Mouse (Mus musculus) cerebellum, postnatal 10 days (tissue): Measurements from ENCODE around the gene Spata25.
"Not testable (repeated sequence)": the region's sequence is repeated elsewhere in the genome, so short reads cannot be mapped to it uniquely, and the experiment has no call there.

Experiments used
- DNase-seq, 2 experiments: peaks; one replicate each; pipeline ENCODE4 v3.0.0; 2021; ENCODE audit warnings: mixed read lengths in 2 of 2

Gene Spata25

GRCm38 (mm10) chr2:164804533-164805331 is 23.6 kb downstream of the Spata25 start, which contains the start of the genes Acot8 and Zswim3:
TSS of gene Acot8 (minus strand) at chr2:164804882.
TSS of gene Zswim3 (plus strand) at chr2:164805098.
- peak; percentile 98 to 99 for DNase-seq

- peak in 1 of 2 experiments; percentile 34 for DNase-seq
Measured at GRCm38 (mm10) chr2:164803921-164804313, 24.4 kb downstream of the Spata25 start.

- DNase-seq = no peak
Measured at GRCm38 (mm10) chr2:164803201-164803920, 25.0 kb downstream of the Spata25 start.

GRCm38 (mm10) chr2:164800252-164801004 is 27.9 kb downstream of the Spata25 start:
- DNase-seq = no peak

- DNase-seq = not testable (repeated sequence)
Measured at GRCm38 (mm10) chr2:164798554-164798953, 29.8 kb downstream of the Spata25 start.

- DNase-seq = no peak
Measured at GRCm38 (mm10) chr2:164795868-164796267, 32.5 kb downstream of the Spata25 start.

GRCm38 (mm10) chr2:164794293-164794692 is 34.0 kb downstream of the Spata25 start:
- DNase-seq = peak; percentile 96 to 99

GRCm38 (mm10) chr2:164793772-164794171 is 34.6 kb downstream of the Spata25 start:
- DNase-seq = peak in 1 of 2 experiments; percentile 42

- DNase-seq = peak; percentile 77 to 85
Measured at GRCm38 (mm10) chr2:164793236-164793635, 35.1 kb downstream of the Spata25 start.

- DNase-seq = no peak
Measured at GRCm38 (mm10) chr2:164792400-164793190, 35.7 kb downstream of the Spata25 start.

- peak; percentile 50 to 57 for DNase-seq
Measured at GRCm38 (mm10) chr2:164791841-164792261, 36.5 kb downstream of the Spata25 start.

GRCm38 (mm10) chr2:164790451-164790850 is 37.9 kb downstream of the Spata25 start:
- DNase-seq = no peak

GRCm38 (mm10) chr2:164788411-164788810 is 39.9 kb downstream of the Spata25 start:
- no peak for DNase-seq

- DNase-seq = no peak
Measured at GRCm38 (mm10) chr2:164787779-164788178, 40.6 kb downstream of the Spata25 start.

- no peak for DNase-seq
Measured at GRCm38 (mm10) chr2:164787032-164787431, 41.3 kb downstream of the Spata25 start.

- DNase-seq = no peak
Measured at GRCm38 (mm10) chr2:164786388-164786885, 41.9 kb downstream of the Spata25 start.

GRCm38 (mm10) chr2:164785481-164786387 is 42.6 kb downstream of the Spata25 start, which contains the start of gene Snx21:
TSS of gene Snx21 (plus strand) at chr2:164785823.
- DNase-seq = peak; percentile 88 to 91

GRCm38 (mm10) chr2:164784869-164785420 is 43.4 kb downstream of the Spata25 start:
- no peak for DNase-seq

GRCm38 (mm10) chr2:164783926-164784581 is 44.3 kb downstream of the Spata25 start:
- DNase-seq = no peak

- DNase-seq = no peak
Measured at GRCm38 (mm10) chr2:164781876-164782275, 46.5 kb downstream of the Spata25 start.
